In genomic region chr2:166439847-166440775, GRCm38 (mm10) we compare ENCODE assay signal across 9 mouse cellular contexts.
DNase-seq lines count a peak whose midpoint lies in the region; ATAC-seq and TF ChIP-seq lines count a peak whose summit lies in the region.
"Had no signal": no experiment of that assay in that cellular context is flagged by ENCODE, and none has a peak within 500 bp of the region (broad histone marks: within the 10 kb centered on the region; RNA-seq: fewer than 3 reads in every experiment).

No protein-coding gene starts in this region.

- no peak for ATAC-seq in hindbrain, embryonic 11.5 days (ENCODE audit: low FRiP score)
- no peak for ATAC-seq in hindbrain, embryonic 12.5 days (ENCODE audit: low FRiP score)
- no peak for ATAC-seq in Patski
- ATAC-seq in neutrophil, adult 5-6 weeks (ENCODE audit: extremely low read depth, insufficient number of reproducible peaks, low FRiP score, poor library complexity, severe bottlenecking) = peak; percentile 30; the same call in 1 of the 2 replicates

- H3K4me1 ChIP-seq in hindbrain, embryonic 11.5 days (replicated peaks; ENCODE audit: control insufficient read depth, insufficient read depth, low read length) = no peaks in the 10 kb centered on the region
- H3K4me1 ChIP-seq in hindbrain, embryonic 12.5 days = peaks cover 25% of the 10 kb centered on the region

- no peak overlapping the region for H3K4me3 ChIP-seq in hindbrain, embryonic 11.5 days (ENCODE audit: low read depth, low read length)
- H3K4me3 ChIP-seq in hindbrain, embryonic 12.5 days = no peak overlapping the region
- H3K4me3 ChIP-seq: midbrain, embryonic 12.5 days had no signal

- peaks cover 2% of the 10 kb centered on the region; the same call in 1 of the 2 replicates for H3K27me3 ChIP-seq in hindbrain, embryonic 11.5 days (ENCODE audit: control insufficient read depth, insufficient read depth, low read length)
- 0 out of 2 replicates have a peak, but pooled peaks cover 7% of the 10 kb centered on the region for H3K27me3 ChIP-seq in hindbrain, embryonic 12.5 days
- H3K27me3 ChIP-seq in Patski = no peaks in the 10 kb centered on the region

- no peak overlapping the region for H3K27ac ChIP-seq in hindbrain, embryonic 11.5 days (ENCODE audit: low read depth, low read length)
- H3K27ac ChIP-seq in hindbrain, embryonic 12.5 days = no peak overlapping the region
- H3K27ac ChIP-seq: midbrain, embryonic 12.5 days had no signal

- CTCF ChIA-PET in Patski (lab: Charles Lee) = interaction anchor here (1.0 to 2.0 kb wide), 6 partner anchors 9 to 285 kb away, joined by 3 to 6 read pairs (median 4); partner anchors contain the start of gene Sulf2

- H3K9me3 ChIP-seq in hindbrain, embryonic 11.5 days (ENCODE audit: control insufficient read depth, low read length) = no peaks in the 10 kb centered on the region
- no peaks in the 10 kb centered on the region for H3K9me3 ChIP-seq in hindbrain, embryonic 12.5 days (replicated peaks)
- H3K9me3 ChIP-seq: midbrain, embryonic 12.5 days had no signal

- no peak overlapping the region for H3K4me2 ChIP-seq in hindbrain, embryonic 11.5 days (replicated peaks; ENCODE audit: low read depth, low read length)
- H3K4me2 ChIP-seq in hindbrain, embryonic 12.5 days (replicated peaks) = no peak overlapping the region
- H3K4me2 ChIP-seq: midbrain, embryonic 12.5 days had no signal

- peak; percentile 71 for DNase-seq in hindbrain, embryonic 11.5 days (ENCODE audit: low spot score)
- DNase-seq in A20 (ENCODE audit: low read depth, low spot score) (peak; percentile 53), Patski (ENCODE audit: low read depth, low spot score) (no peak)
- DNase-seq in heart, postnatal 4 days = peak; percentile 60
- no peak for DNase-seq in urinary bladder, postnatal 4 days (ENCODE audit: low spot score in 2 of 2)
- DNase-seq in left cerebral cortex, postnatal 36 days (ENCODE audit: low spot score in 2 of 2) = no peak

- 49% methylated on average over 13 of the region's 13 CpGs for WGBS in hindbrain, embryonic 11.5 days
- 51% methylated on average over 13 of the region's 13 CpGs for WGBS in hindbrain, embryonic 12.5 days

- H3K9ac ChIP-seq in hindbrain, embryonic 11.5 days (ENCODE audit: low read depth, low read length) = no peak overlapping the region
- no peak overlapping the region for H3K9ac ChIP-seq in hindbrain, embryonic 12.5 days
- H3K9ac ChIP-seq: midbrain, embryonic 12.5 days had no signal

- intact Hi-C loops in left cerebral cortex, postnatal 36 days (cut with DNase I) = loop anchor here (5.0 kb wide), 4 partner anchors 88 to 333 kb away; partner anchors contain the start of gene Sulf2

- H3K36me3 ChIP-seq in hindbrain, embryonic 11.5 days (ENCODE audit: control insufficient read depth, insufficient read depth, low read length) = no peaks in the 10 kb centered on the region
- no peaks in the 10 kb centered on the region for H3K36me3 ChIP-seq in hindbrain, embryonic 12.5 days
- H3K36me3 ChIP-seq: midbrain, embryonic 12.5 days had no signal

- peak; percentile 70 for TF ChIP-seq CTCF in Patski (IDR thresholded peaks at IDR 0.05)

- in situ Hi-C loops in Patski (cut with MboI; ENCODE audit: low pct_unique_long_range_greater_than_20kb) = loop anchor here (5.0 kb wide), 1 partner anchor 343 kb away; no protein-coding TSS in a partner anchor

- POLR2A ChIA-PET in Patski (lab: Charles Lee) = no interaction called here

Comparison
In these comparisons a context has a peak if more than half of its experiments do, and no peak if none do; other contexts are left out.
1. DNase-seq: peak in hindbrain, embryonic 11.5 days (single experiment), A20 (single experiment) and heart, postnatal 4 days (single experiment); none in Patski (single experiment), urinary bladder, postnatal 4 days (0 of 2) and left cerebral cortex, postnatal 36 days (0 of 2).